In genomic region chr14:57392278-57392677, GRCm38 (mm10) we compare ENCODE assay signal across 15 mouse cellular contexts.
"Had no signal": no experiment of that assay in that cellular context is flagged by ENCODE, and none has a peak within 500 bp of the region (broad histone marks: within the 10 kb centered on the region; RNA-seq: fewer than 3 reads in every experiment).

No protein-coding gene starts in this region.

- H3K9me3 ChIP-seq: limb, embryonic 12.5 days; liver, embryonic 13.5 days; midbrain, embryonic 12.5 days; neural tube, embryonic 15.5 days; stomach, embryonic 15.5 days had no signal

- H3K9ac ChIP-seq: hindbrain, embryonic 14.5 days; limb, embryonic 12.5 days; liver, embryonic 13.5 days; midbrain, embryonic 12.5 days; neural tube, embryonic 15.5 days; stomach, embryonic 15.5 days had no signal

- H3K27ac ChIP-seq: hindbrain, embryonic 14.5 days; left cerebral cortex, adult 2 months; limb, embryonic 12.5 days; liver, embryonic 13.5 days; midbrain, embryonic 12.5 days; neural tube, embryonic 15.5 days; stomach, embryonic 15.5 days had no signal

- H3K4me3 ChIP-seq: left cerebral cortex, adult 2 months; limb, embryonic 12.5 days; liver, embryonic 13.5 days; midbrain, embryonic 12.5 days; myocyte; neural tube, embryonic 15.5 days; stomach, embryonic 15.5 days had no signal

- H3K36me3 ChIP-seq: limb, embryonic 12.5 days; liver, embryonic 13.5 days; midbrain, embryonic 12.5 days; neural tube, embryonic 15.5 days; stomach, embryonic 15.5 days had no signal

- H3K27me3 ChIP-seq: liver, embryonic 13.5 days; stomach, embryonic 15.5 days had no signal

- H3K4me2 ChIP-seq: hindbrain, embryonic 14.5 days; limb, embryonic 12.5 days; liver, embryonic 13.5 days; midbrain, embryonic 12.5 days; neural tube, embryonic 15.5 days; stomach, embryonic 15.5 days had no signal

- DNase-seq: kidney, adult 8-10 months; liver; liver, embryonic 13.5 days; lung, adult 18-20 months; retina, postnatal 1 day; right cerebral cortex, postnatal 4 days; thymus, adult 2 months; thymus, postnatal 25 days had no signal

- H3K4me1 ChIP-seq: midbrain, embryonic 12.5 days; neural tube, embryonic 15.5 days; stomach, embryonic 15.5 days had no signal
